Mouse (Mus musculus): ENCODE measurements around the gene Vsig8.

- TF ChIP-seq CTCF (IDR thresholded peaks at IDR 0.05; ENCODE audit: low read depth): no peak
- TF ChIP-seq EP300 (IDR thresholded peaks at IDR 0.05; ENCODE audit: low read depth): no peak
Observed at GRCm38 (mm10) chr1:172523699-172524101, 32.0 kb upstream of the Vsig8 start.
